Mouse (Mus musculus): ENCODE results near the gene Mthfd1l. TPM values are rescaled to one million over a fixed set of nuclear protein-coding genes. Genes with fewer than 3 reads are reported as not detected.

Mthfd1l gene
- total RNA-seq, 1 experiment from 2014 or later, result 7.8 TPM

- no peak for DNase-seq
These were observed 3.7 kb downstream of the Mthfd1l start for GRCm38 (mm10) chr10:3976623-3977010.

GRCm38 (mm10) chr10:3978326-3978725 is 5.4 kb downstream of the Mthfd1l start:
- DNase-seq, result no peak

- DNase-seq, result no peak
These were observed 6.0 kb downstream of the Mthfd1l start for GRCm38 (mm10) chr10:3978792-3979488.

GRCm38 (mm10) chr10:3980231-3980630 is 7.3 kb downstream of the Mthfd1l start:
- no peak for DNase-seq

- no peak for DNase-seq
These were observed 17.5 kb downstream of the Mthfd1l start for GRCm38 (mm10) chr10:3990295-3990883.

- DNase-seq, result no peak
These were observed 20.6 kb downstream of the Mthfd1l start for GRCm38 (mm10) chr10:3993365-3994102.

- DNase-seq, result no peak
These were observed 22.4 kb downstream of the Mthfd1l start for GRCm38 (mm10) chr10:3995277-3995676.

- peak; percentile 81 for DNase-seq
These were observed 23.4 kb downstream of the Mthfd1l start for GRCm38 (mm10) chr10:3996170-3996876.

GRCm38 (mm10) chr10:3997851-3998426 is 25.0 kb downstream of the Mthfd1l start:
- DNase-seq, result no peak

- DNase-seq, result no peak
These were observed 29.8 kb downstream of the Mthfd1l start for GRCm38 (mm10) chr10:4002711-4003110.

GRCm38 (mm10) chr10:4005191-4005590 is 32.3 kb downstream of the Mthfd1l start:
- no peak for DNase-seq

GRCm38 (mm10) chr10:4006296-4007015 is 33.5 kb downstream of the Mthfd1l start:
- no peak for DNase-seq

GRCm38 (mm10) chr10:4022628-4023303 is 49.8 kb downstream of the Mthfd1l start:
- no peak for DNase-seq

- DNase-seq, result no peak
These were observed 53.7 kb downstream of the Mthfd1l start for GRCm38 (mm10) chr10:4026616-4027015.

- DNase-seq, result no peak
These were observed 54.5 kb downstream of the Mthfd1l start for GRCm38 (mm10) chr10:4027466-4027865.

- DNase-seq, result no peak
These were observed 56.0 kb downstream of the Mthfd1l start for GRCm38 (mm10) chr10:4028851-4029442.

GRCm38 (mm10) chr10:4033761-4034160 is 60.8 kb downstream of the Mthfd1l start:
- no peak for DNase-seq

GRCm38 (mm10) chr10:4036476-4036875 is 63.6 kb downstream of the Mthfd1l start:
- DNase-seq, result no peak

GRCm38 (mm10) chr10:4037066-4037465 is 64.1 kb downstream of the Mthfd1l start:
- peak; percentile 25 for DNase-seq

GRCm38 (mm10) chr10:4038576-4038975 is 65.7 kb downstream of the Mthfd1l start:
- DNase-seq, result no peak

- peak; percentile 68 for DNase-seq
These were observed 68.8 kb downstream of the Mthfd1l start for GRCm38 (mm10) chr10:4041691-4042090.
